Mouse (Mus musculus): ENCODE results near the gene Lingo2. TPM values are rescaled to one million over a fixed set of nuclear protein-coding genes. Genes with fewer than 3 reads are reported as not detected.

The Lingo2 gene
- total and polyA plus RNA-seq, 3 experiments = not detected

GRCm38 (mm10) chr4:35766905-35767304, 1184.6 kb downstream of the Lingo2 start:
- no peak overlapping the region for H3K27ac ChIP-seq (ENCODE audit: control insufficient read depth, low read depth, low read length)
- H3K79me2 ChIP-seq (ENCODE audit: control insufficient read depth, insufficient read depth, low read length, poor library complexity) = no peaks in the 10 kb centered on the region
- H3K9ac ChIP-seq (ENCODE audit: control insufficient read depth, low read depth, low read length, poor library complexity, severe bottlenecking) = no peak overlapping the region
- H3K27me3 ChIP-seq (ENCODE audit: control insufficient read depth in 1 of 2, insufficient read depth in 2 of 2, low read length in 2 of 2) = no peaks in the 10 kb centered on the region
- H3K4me1 ChIP-seq (ENCODE audit: control insufficient read depth in 1 of 2, insufficient read depth in 2 of 2, low read length in 2 of 2) = no peaks in the 10 kb centered on the region
- no peak for DNase-seq (ENCODE audit: low read depth, low spot score)
- no peaks in the 10 kb centered on the region for H3K36me3 ChIP-seq (ENCODE audit: control insufficient read depth in 1 of 2, insufficient read depth in 2 of 2, low read length in 2 of 2)
- no peak overlapping the region for H3K4me3 ChIP-seq (ENCODE audit: control insufficient read depth in 1 of 2, insufficient read depth in 1 of 2, low read depth in 2 of 2, low read length in 2 of 2)
- no peaks in the 10 kb centered on the region for H3K9me3 ChIP-seq (replicated peaks; ENCODE audit: insufficient read depth, low read length)
- no peak for TF ChIP-seq SMC3 (IDR thresholded peaks at IDR 0.05; ENCODE audit: low read depth, low read length)
- no peak for TF ChIP-seq USF1 (IDR thresholded peaks at IDR 0.05; ENCODE audit: low read depth, low read length)
- no peak for TF ChIP-seq E2F4 (IDR thresholded peaks at IDR 0.05; ENCODE audit: borderline replicate concordance, low read depth, low read length)
- TF ChIP-seq MXI1 (IDR thresholded peaks at IDR 0.05; ENCODE audit: low read depth, low read length) = no peak
- no peak for TF ChIP-seq ZNF384 (IDR thresholded peaks at IDR 0.05; ENCODE audit: low read depth, low read length)
- TF ChIP-seq POLR2A (IDR thresholded peaks at IDR 0.05; ENCODE audit: control insufficient read depth in 1 of 2, insufficient read depth in 1 of 2, low read depth in 1 of 2, low read length in 2 of 2, poor library complexity in 1 of 2) = no peak
- no peak for TF ChIP-seq POLR2AphosphoS2 (IDR thresholded peaks at IDR 0.05; ENCODE audit: low read length)

GRCm38 (mm10) chr4:35761181-35761580, 1190.4 kb downstream of the Lingo2 start:
- Histone ChIP-seq H3K79me2 (ENCODE audit: control insufficient read depth, insufficient read depth, low read length, poor library complexity) (no peaks in the 10 kb centered on the region), H3K9me3 (replicated peaks; ENCODE audit: insufficient read depth, low read length) (no peaks in the 10 kb centered on the region), H3K4me3 (ENCODE audit: control insufficient read depth in 1 of 2, insufficient read depth in 1 of 2, low read depth in 2 of 2, low read length in 2 of 2) (no peak overlapping the region), H3K27ac (ENCODE audit: control insufficient read depth, low read depth, low read length) (no peak overlapping the region), H3K36me3 (ENCODE audit: control insufficient read depth in 1 of 2, insufficient read depth in 2 of 2, low read length in 2 of 2) (no peaks in the 10 kb centered on the region), H3K4me1 (ENCODE audit: control insufficient read depth in 1 of 2, insufficient read depth in 2 of 2, low read length in 2 of 2) (no peaks in the 10 kb centered on the region), H3K9ac (ENCODE audit: control insufficient read depth, low read depth, low read length, poor library complexity, severe bottlenecking) (no peak overlapping the region), H3K27me3 (ENCODE audit: control insufficient read depth in 1 of 2, insufficient read depth in 2 of 2, low read length in 2 of 2) (no peaks in the 10 kb centered on the region)
- TF ChIP-seq MAFK (IDR thresholded peaks at IDR 0.05; ENCODE audit: borderline replicate concordance, low read depth, low read length) = no peak
- TF ChIP-seq MEF2A (IDR thresholded peaks at IDR 0.05; ENCODE audit: extremely low read depth, insufficient replicate concordance, low read depth, low read length, poor library complexity, severe bottlenecking) = no peak
- no peak for TF ChIP-seq ELF1 (IDR thresholded peaks at IDR 0.05; ENCODE audit: low read depth, low read length)
- no peak for TF ChIP-seq MXI1 (IDR thresholded peaks at IDR 0.05; ENCODE audit: low read depth, low read length)
- no peak for TF ChIP-seq ZC3H11A (IDR thresholded peaks at IDR 0.05; ENCODE audit: low read depth, low read length)
- no peak for TF ChIP-seq RAD21 (IDR thresholded peaks at IDR 0.05; ENCODE audit: low read depth, low read length)
- DNase-seq (ENCODE audit: low read depth, low spot score) = no peak

- Histone ChIP-seq H3K4me3 (ENCODE audit: control insufficient read depth in 1 of 2, insufficient read depth in 1 of 2, low read depth in 2 of 2, low read length in 2 of 2) (no peak overlapping the region), H3K36me3 (ENCODE audit: control insufficient read depth in 1 of 2, insufficient read depth in 2 of 2, low read length in 2 of 2) (no peaks in the 10 kb centered on the region), H3K9me3 (replicated peaks; ENCODE audit: insufficient read depth, low read length) (no peaks in the 10 kb centered on the region), H3K4me1 (ENCODE audit: control insufficient read depth in 1 of 2, insufficient read depth in 2 of 2, low read length in 2 of 2) (no peaks in the 10 kb centered on the region), H3K27me3 (ENCODE audit: control insufficient read depth in 1 of 2, insufficient read depth in 2 of 2, low read length in 2 of 2) (no peaks in the 10 kb centered on the region), H3K27ac (ENCODE audit: control insufficient read depth, low read depth, low read length) (no peak overlapping the region), H3K79me2 (ENCODE audit: control insufficient read depth, insufficient read depth, low read length, poor library complexity) (no peaks in the 10 kb centered on the region), H3K9ac (ENCODE audit: control insufficient read depth, low read depth, low read length, poor library complexity, severe bottlenecking) (no peak overlapping the region)
- TF ChIP-seq KAT2A (conservative IDR thresholded peaks at IDR 0.05; ENCODE audit: low read depth, low read length) (no peak), ELF1 (IDR thresholded peaks at IDR 0.05; ENCODE audit: low read depth, low read length) (no peak), E2F4 (IDR thresholded peaks at IDR 0.05; ENCODE audit: borderline replicate concordance, low read depth, low read length) (no peak), ZMIZ1 (IDR thresholded peaks at IDR 0.05; ENCODE audit: low read depth, low read length) (no peak), MAX (IDR thresholded peaks at IDR 0.05; ENCODE audit: low read length) (no peak), RCOR1 (IDR thresholded peaks at IDR 0.05; ENCODE audit: low read depth, low read length) (no peak), UBTF (IDR thresholded peaks at IDR 0.05; ENCODE audit: borderline replicate concordance, insufficient read depth, low read depth, low read length) (no peak), USF2 (IDR thresholded peaks at IDR 0.05; ENCODE audit: borderline replicate concordance in 1 of 2, insufficient read depth in 1 of 2, low read depth in 1 of 2, low read length in 2 of 2) (no peak)
- DNase-seq (ENCODE audit: low read depth, low spot score) = no peak
Measured at GRCm38 (mm10) chr4:35752121-35752860, 1199.3 kb downstream of the Lingo2 start.

Measured in MEL (cell line).